Mouse (Mus musculus): ENCODE results near the gene Prpf6.

- no peak for TF ChIP-seq CTCF (IDR thresholded peaks at IDR 0.05; ENCODE audit: control insufficient read depth, insufficient read depth, low read length)
- no peak for TF ChIP-seq POLR2A (IDR thresholded peaks at IDR 0.05; ENCODE audit: borderline replicate concordance, control insufficient read depth, low read depth, low read length)
These were observed 41.4 kb upstream of the Prpf6 start for GRCm38 (mm10) chr2:181550233-181550632.
